Mouse (Mus musculus) kidney, adult 2 months (tissue): ENCODE results near the gene Slc45a1.

Source experiments
- CTCF ChIP-seq: fragments of 200-500 bp; conservative IDR thresholded peaks from 2 replicates; pipeline ENCODE4 v1.5.1; 2011; ENCODE audit warnings: low read depth, mild to moderate bottlenecking, control low read depth, low read length, moderate library complexity, mixed read lengths; ENCODE audit not compliant: insufficient read depth, insufficient read length
- POLR2A ChIP-seq: fragments of 200-500 bp; IDR thresholded peaks from one replicate; pipeline ENCODE4 v1.6.1; 2011; ENCODE audit warnings: low read depth, low read length, control low read depth

DNA sequence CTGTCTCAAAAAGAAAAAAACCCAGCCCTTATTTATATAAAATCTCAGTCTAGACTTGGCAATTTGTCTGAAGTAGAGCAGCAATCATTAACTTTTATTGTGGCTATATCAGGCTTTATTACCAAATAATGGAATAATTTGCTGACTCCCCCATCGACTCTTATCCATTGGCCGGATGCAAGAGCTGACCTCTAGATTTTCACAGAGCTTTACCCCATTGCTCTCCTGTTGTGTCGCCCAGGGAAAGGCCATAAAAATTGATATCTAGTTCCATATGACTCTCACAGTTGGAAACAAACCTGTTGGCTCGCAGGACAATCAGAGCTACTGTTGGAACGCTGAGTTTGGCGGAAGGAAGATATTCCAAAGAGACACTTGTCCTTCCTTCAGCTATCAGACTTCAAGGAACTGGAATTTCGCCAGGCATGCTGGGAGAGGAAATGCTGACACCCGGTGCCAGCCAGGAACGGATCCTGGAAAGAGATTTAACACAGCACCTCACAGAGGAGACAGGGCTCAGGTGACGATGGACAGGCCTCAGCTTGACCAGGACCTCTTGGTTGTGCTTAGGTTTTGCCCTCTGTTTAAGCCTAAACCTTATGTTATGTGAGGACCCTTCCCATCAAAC, 35.3 kb upstream of the Slc45a1 start:
- TF ChIP-seq CTCF (no peak), POLR2A (no peak)
